11 mouse cellular contexts compared by ENCODE assay signal in the genomic region with DNA sequence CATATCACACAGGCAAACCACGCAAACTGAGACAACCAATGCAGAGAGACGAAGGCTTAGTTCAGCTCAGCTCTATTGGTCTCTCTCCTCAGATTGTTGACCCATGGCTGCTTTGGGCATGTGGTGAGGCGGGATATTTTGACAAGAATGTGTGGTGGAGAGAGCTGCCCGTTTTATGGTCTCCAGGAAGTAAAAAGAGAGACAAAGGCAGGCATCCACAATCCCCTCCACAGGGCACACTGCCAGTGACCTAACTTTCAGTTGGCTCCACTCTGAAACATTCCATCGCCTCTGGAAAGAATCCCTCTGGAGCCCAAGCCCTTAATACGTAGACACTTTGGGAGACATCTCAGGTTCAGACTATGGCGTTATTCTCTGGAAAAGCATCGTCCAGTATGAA. TPM values are rescaled to one million over a fixed set of nuclear protein-coding genes. Genes with fewer than 3 reads are reported as not detected.
DNase-seq lines count a peak whose midpoint lies in the region; ATAC-seq and TF ChIP-seq lines count a peak whose summit lies in the region.
"Had no signal": no experiment of that assay in that cellular context is flagged by ENCODE, and none has a peak within 500 bp of the region (broad histone marks: within the 10 kb centered on the region; RNA-seq: fewer than 3 reads in every experiment).

No protein-coding gene starts in this region.

- ATAC-seq in midbrain, postnatal 0 days (ENCODE audit: low FRiP score): no peak
- ATAC-seq in midbrain, embryonic 11.5 days (ENCODE audit: low FRiP score): no peak
- ATAC-seq in limb, embryonic 14.5 days (ENCODE audit: low FRiP score, low read depth): no peak
- ATAC-seq: forebrain, embryonic 15.5 days had no signal

- no peak for TF ChIP-seq CTCF in midbrain, postnatal 0 days (IDR thresholded peaks at IDR 0.05)

- DNase-seq in heart, postnatal 4 days: peak; percentile 45
- DNase-seq in heart, postnatal 25 days (ENCODE audit: low spot score): no peak
- DNase-seq in midbrain, postnatal 0 days (ENCODE audit: low spot score): peak; percentile 62
- no peak for DNase-seq in midbrain, embryonic 11.5 days (ENCODE audit: low spot score, missing footprints)
- DNase-seq in limb, embryonic 14.5 days (ENCODE audit: low spot score): peak; percentile 32
- DNase-seq in lung, postnatal 4 days: peak; percentile 44 to 62
- DNase-seq in thymus, postnatal 14 days: no peak
- DNase-seq: liver had no signal

- H3K4me3 ChIP-seq in midbrain, postnatal 0 days (ENCODE audit: low read depth, low read length): no peak overlapping the region
- no peak overlapping the region for H3K4me3 ChIP-seq in midbrain, embryonic 11.5 days (ENCODE audit: low read depth, low read length)
- H3K4me3 ChIP-seq in limb, embryonic 14.5 days (replicated peaks; ENCODE audit: low read length): no peak overlapping the region
- H3K4me3 ChIP-seq: forebrain, embryonic 15.5 days; heart, embryonic 12.5 days; midbrain, embryonic 12.5 days had no signal

- H3K9me3 ChIP-seq in midbrain, postnatal 0 days (ENCODE audit: low read length): no peaks in the 10 kb centered on the region
- H3K9me3 ChIP-seq in midbrain, embryonic 11.5 days (ENCODE audit: control insufficient read depth, low read length): no peaks in the 10 kb centered on the region
- H3K9me3 ChIP-seq in limb, embryonic 14.5 days (ENCODE audit: control insufficient read depth, low read length): no peaks in the 10 kb centered on the region
- H3K9me3 ChIP-seq: forebrain, embryonic 15.5 days; heart, embryonic 12.5 days; midbrain, embryonic 12.5 days had no signal

- 67% methylated on average over 8 of the region's 8 CpGs for WGBS in midbrain, postnatal 0 days
- WGBS in midbrain, embryonic 11.5 days: 73% methylated on average over 8 of the region's 8 CpGs
- 65% methylated on average over 8 of the region's 8 CpGs for WGBS in limb, embryonic 14.5 days

- no peaks in the 10 kb centered on the region for H3K27me3 ChIP-seq in midbrain, postnatal 0 days (ENCODE audit: insufficient read depth, low read length)
- H3K27me3 ChIP-seq in midbrain, embryonic 11.5 days (ENCODE audit: control insufficient read depth, insufficient read depth, low read length): no peaks in the 10 kb centered on the region
- H3K27me3 ChIP-seq in limb, embryonic 14.5 days (ENCODE audit: control insufficient read depth, insufficient read depth, low read length): no peaks in the 10 kb centered on the region
- H3K27me3 ChIP-seq: forebrain, embryonic 15.5 days; heart, embryonic 12.5 days; midbrain, embryonic 12.5 days had no signal

- no peak overlapping the region for H3K27ac ChIP-seq in midbrain, postnatal 0 days (ENCODE audit: low read depth, low read length)
- H3K27ac ChIP-seq in midbrain, embryonic 11.5 days (ENCODE audit: low read depth, low read length): no peak overlapping the region
- H3K27ac ChIP-seq in limb, embryonic 14.5 days (replicated peaks; ENCODE audit: low read depth, low read length): no peak overlapping the region
- H3K27ac ChIP-seq: forebrain, embryonic 15.5 days; midbrain, embryonic 12.5 days had no signal

- H3K9ac ChIP-seq in midbrain, postnatal 0 days (replicated peaks; ENCODE audit: low read length, poor library complexity, severe bottlenecking): no peak overlapping the region
- H3K9ac ChIP-seq in midbrain, embryonic 11.5 days (ENCODE audit: low read length): no peak overlapping the region
- no peak overlapping the region for H3K9ac ChIP-seq in limb, embryonic 14.5 days (ENCODE audit: low read depth, low read length, severe bottlenecking)
- H3K9ac ChIP-seq: forebrain, embryonic 15.5 days; heart, embryonic 12.5 days; midbrain, embryonic 12.5 days had no signal

- no peak for TF ChIP-seq POLR2A in limb, embryonic 14.5 days (IDR thresholded peaks at IDR 0.05; ENCODE audit: borderline replicate concordance, extremely low read depth, insufficient read depth, insufficient read length)

- no peaks in the 10 kb centered on the region for H3K4me1 ChIP-seq in midbrain, postnatal 0 days (ENCODE audit: insufficient read depth, low read length)
- no peaks in the 10 kb centered on the region for H3K4me1 ChIP-seq in midbrain, embryonic 11.5 days (ENCODE audit: control insufficient read depth, insufficient read depth, low read length)
- H3K4me1 ChIP-seq in limb, embryonic 14.5 days (ENCODE audit: control insufficient read depth, insufficient read depth, low read length): peaks cover 21% of the 10 kb centered on the region
- H3K4me1 ChIP-seq: forebrain, embryonic 15.5 days; midbrain, embryonic 12.5 days had no signal

- no peak overlapping the region for H3K4me2 ChIP-seq in midbrain, postnatal 0 days (ENCODE audit: low read depth, low read length, poor library complexity, severe bottlenecking)
- no peak overlapping the region for H3K4me2 ChIP-seq in midbrain, embryonic 11.5 days
- H3K4me2 ChIP-seq in limb, embryonic 14.5 days (replicated peaks; ENCODE audit: low read depth, low read length, severe bottlenecking): no peak overlapping the region
- H3K4me2 ChIP-seq: forebrain, embryonic 15.5 days; heart, embryonic 12.5 days; midbrain, embryonic 12.5 days had no signal

- no peaks in the 10 kb centered on the region for H3K36me3 ChIP-seq in midbrain, postnatal 0 days (ENCODE audit: insufficient read depth, low read length)
- no peaks in the 10 kb centered on the region for H3K36me3 ChIP-seq in midbrain, embryonic 11.5 days (ENCODE audit: control insufficient read depth, insufficient read depth, low read length)
- H3K36me3 ChIP-seq in limb, embryonic 14.5 days (ENCODE audit: control insufficient read depth, insufficient read depth, low read length): no peaks in the 10 kb centered on the region
- H3K36me3 ChIP-seq: forebrain, embryonic 15.5 days; heart, embryonic 12.5 days; midbrain, embryonic 12.5 days had no signal

- intact Hi-C loops in heart, postnatal 25 days (cut with DNase I): no loop called here

RNA-seq across cellular contexts. Expression of a gene that starts 10.8 kb away (rescaled TPM):
- 10 to 100 TPM; 20.4 to 20.5 TPM for total RNA-seq in heart, postnatal 4 days (2021)
- 10 to 100 TPM; 10.4 to 11.0 TPM for total RNA-seq in heart, postnatal 25 days (2021)
- 21.1 and 27.0 TPM in 2 replicates for total RNA-seq in midbrain, postnatal 0 days (2014; rRNA removed)
- polyA plus RNA-seq in midbrain, postnatal 0 days (2015; fragmentation: Nextera tagmentation; extraction: Ambion mirVana): 9.9 and 11.1 TPM in 2 replicates
- polyA plus RNA-seq in midbrain, embryonic 11.5 days (2014; fragmentation: Nextera tagmentation; extraction: Ambion mirVana): 33.5 and 34.8 TPM in 2 replicates
- polyA plus RNA-seq in limb, embryonic 14.5 days (2012; rRNA removed): 25.9 and 41.3 TPM in 2 replicates
- polyA plus RNA-seq in limb, embryonic 14.5 days (2014; fragmentation: Nextera tagmentation; extraction: Ambion mirVana): 24.0 and 28.8 TPM in 2 replicates

RNA-seq across cellular contexts. Expression of a gene that starts 56.7 kb away (rescaled TPM):
- total RNA-seq in heart, postnatal 4 days (2021): 10 to 100 TPM; 20.4 to 24.5 TPM
- total RNA-seq in heart, postnatal 25 days (2021): 10 to 100 TPM; 21.3 to 21.5 TPM
- 32.2 and 40.3 TPM in 2 replicates for total RNA-seq in midbrain, postnatal 0 days (2014; rRNA removed)
- 13.1 and 14.5 TPM in 2 replicates for polyA plus RNA-seq in midbrain, postnatal 0 days (2015; fragmentation: Nextera tagmentation; extraction: Ambion mirVana)
- 29.7 and 32.1 TPM in 2 replicates for polyA plus RNA-seq in midbrain, embryonic 11.5 days (2014; fragmentation: Nextera tagmentation; extraction: Ambion mirVana)
- polyA plus RNA-seq in limb, embryonic 14.5 days (2012; rRNA removed): 19.0 and 22.9 TPM in 2 replicates
- polyA plus RNA-seq in limb, embryonic 14.5 days (2014; fragmentation: Nextera tagmentation; extraction: Ambion mirVana): 26.0 and 26.9 TPM in 2 replicates

Comparison
In these comparisons a context has a peak if more than half of its experiments do, and no peak if none do; other contexts are left out.
1. DNase-seq: peak in heart, postnatal 4 days (single experiment), midbrain, postnatal 0 days (single experiment), limb, embryonic 14.5 days (single experiment) and lung, postnatal 4 days (2 of 2); none in heart, postnatal 25 days (single experiment), midbrain, embryonic 11.5 days (single experiment) and thymus, postnatal 14 days (single experiment).